Mouse (Mus musculus): ENCODE measurements around the gene Tpbpa.
"Not testable (repeated sequence)": the region's sequence is repeated elsewhere in the genome, so short reads cannot be mapped to it uniquely, and the experiment has no call there.

Tpbpa gene

DNA sequence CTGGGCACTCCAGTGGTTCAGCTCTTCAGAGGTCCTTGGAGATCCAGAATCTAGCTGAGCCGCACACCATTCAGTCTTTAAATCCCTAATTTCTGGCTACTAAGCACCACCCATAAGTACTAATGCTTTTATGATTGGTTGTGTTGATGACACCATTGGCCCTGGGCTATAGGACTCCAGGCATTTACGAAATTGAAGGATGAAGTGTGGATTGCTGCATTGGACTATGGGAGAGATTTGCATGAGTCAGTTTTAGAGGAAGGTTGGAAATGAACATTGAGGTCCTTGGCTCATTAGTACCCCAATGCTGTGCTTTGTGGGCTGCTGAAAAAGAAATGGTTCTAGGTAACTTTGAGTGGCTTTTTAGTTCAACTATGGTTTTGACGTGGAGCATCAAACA is at the start of gene Tpbpa:
Gene Tpbpa, minus strand, starts transcription at position 101 of the 400 bp plus-strand sequence.
- DNase-seq (ENCODE audit: low spot score in 2 of 2) = not testable (repeated sequence)

- not testable (repeated sequence) for DNase-seq (ENCODE audit: low spot score in 2 of 2)
Measured at GRCm38 (mm10) chr13:60986915-60987314, 45.1 kb upstream of the Tpbpa start.

- DNase-seq (ENCODE audit: low spot score in 2 of 2) = not testable (repeated sequence)
Measured at GRCm38 (mm10) chr13:60972319-60972718, 30.5 kb upstream of the Tpbpa start.

DNA sequence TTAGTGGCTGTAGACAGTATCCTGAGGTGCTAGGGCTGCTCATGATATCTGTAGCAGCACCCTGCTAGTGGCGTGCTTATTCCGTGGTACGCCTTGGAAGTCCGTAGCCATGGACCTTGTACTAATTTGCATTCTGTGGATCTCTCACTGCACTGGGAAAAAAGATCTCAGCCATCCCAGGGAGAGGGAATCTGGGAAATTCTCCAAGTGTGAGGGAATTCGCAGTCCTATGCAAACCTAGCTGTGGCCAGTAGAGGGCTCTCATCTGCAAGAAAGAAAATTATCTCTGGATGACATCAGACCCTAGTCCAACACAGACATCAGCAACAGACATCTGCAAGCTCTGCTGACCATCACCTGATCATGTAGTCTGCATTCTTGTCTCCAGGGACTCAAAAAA is 22.2 kb upstream of the Tpbpa start:
- DNase-seq (ENCODE audit: low spot score in 2 of 2) = not testable (repeated sequence)

DNA sequence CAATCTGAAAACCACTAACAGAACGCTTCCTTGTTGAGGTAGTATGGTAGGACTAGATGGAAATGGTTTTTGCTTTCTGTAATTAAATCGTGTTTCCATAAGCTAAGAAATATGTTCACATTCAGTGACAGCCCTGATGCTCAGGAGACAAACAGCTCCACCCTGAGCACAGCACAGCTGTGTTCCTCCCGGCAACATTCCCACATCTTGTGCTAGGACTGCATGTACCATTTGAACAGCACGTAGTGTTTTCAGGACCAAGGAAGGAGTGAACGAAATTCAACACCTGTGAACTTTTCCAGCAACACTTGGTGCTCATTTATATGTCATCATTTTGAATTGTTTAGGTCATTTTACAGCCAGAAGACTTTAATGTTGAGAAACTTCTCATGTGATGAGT is 19.9 kb upstream of the Tpbpa start:
- no peak for DNase-seq (ENCODE audit: low spot score in 2 of 2)

DNA sequence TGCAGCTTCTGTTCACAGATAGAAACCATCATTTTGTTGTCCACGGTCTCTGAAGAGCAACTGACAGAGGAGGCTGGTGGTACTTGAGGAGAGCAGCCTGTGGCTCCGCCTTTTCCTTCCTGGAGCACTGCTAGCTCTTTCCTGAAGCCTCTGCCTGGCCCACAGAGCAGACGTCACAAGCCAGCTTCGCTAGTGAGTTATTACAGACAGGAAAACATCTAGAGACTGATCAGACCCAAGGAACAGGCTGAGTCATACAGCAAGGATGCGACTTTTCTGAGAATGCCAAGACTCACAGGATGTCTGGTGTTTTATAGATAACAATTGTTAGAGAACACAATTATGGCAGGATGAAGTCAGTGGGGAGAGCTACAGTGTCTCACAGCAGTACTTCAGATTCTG is 5.3 kb downstream of the Tpbpa start, which contains the start of the genes Gm49391 and Ctla2a:
Gene Gm49391, minus strand, starts transcription at position 72 of the 402 bp plus-strand sequence.
Gene Ctla2a, minus strand, starts transcription at position 126 of the 402 bp plus-strand sequence.
- no peak for DNase-seq (ENCODE audit: low spot score in 2 of 2)

- DNase-seq (ENCODE audit: low spot score in 2 of 2) = not testable (repeated sequence)
Measured at GRCm38 (mm10) chr13:60935490-60935889, 6.3 kb downstream of the Tpbpa start, which contains the start of gene Gm49393. Gm49393 (minus strand) TSS chr13:60935590.

GRCm38 (mm10) chr13:60904780-60905179 is 37.0 kb downstream of the Tpbpa start, which contains the start of gene Tpbpb:
Tpbpb (minus strand) TSS chr13:60904880.
- not testable (repeated sequence) for DNase-seq (ENCODE audit: low spot score in 2 of 2)

DNA sequence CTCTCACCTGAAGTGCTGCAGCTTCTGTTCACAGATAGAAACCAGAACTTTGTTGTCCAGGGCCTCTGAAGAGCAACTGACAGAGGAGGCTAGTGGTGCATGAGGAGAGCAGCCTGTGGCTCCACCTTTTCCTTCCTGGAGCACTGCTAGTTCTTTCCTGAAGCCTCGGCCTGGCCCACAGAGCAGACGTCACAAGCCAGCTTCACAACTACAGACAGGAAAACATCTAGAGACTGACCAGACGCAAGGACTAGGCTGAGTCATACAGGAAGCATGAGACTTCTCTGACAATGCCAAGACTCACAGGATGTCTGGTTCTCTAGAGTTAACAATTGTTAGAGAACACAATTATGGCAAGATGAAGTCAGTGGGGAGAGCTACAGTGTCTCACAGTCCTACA is 44.5 kb downstream of the Tpbpa start, which contains the start of gene Ctla2b:
Gene Ctla2b, minus strand, starts transcription at position 120 of the 400 bp plus-strand sequence.
- no peak for DNase-seq (ENCODE audit: low spot score in 2 of 2)

- not testable (repeated sequence) for DNase-seq (ENCODE audit: low spot score in 2 of 2)
Measured at GRCm38 (mm10) chr13:60896794-60897193, 45.0 kb downstream of the Tpbpa start, which contains the start of gene Gm49392. Gm49392 (minus strand) TSS chr13:60896894.

GRCm38 (mm10) chr13:60895406-60896160 is 46.2 kb downstream of the Tpbpa start:
- no peak for DNase-seq (ENCODE audit: low spot score in 2 of 2)

DNA sequence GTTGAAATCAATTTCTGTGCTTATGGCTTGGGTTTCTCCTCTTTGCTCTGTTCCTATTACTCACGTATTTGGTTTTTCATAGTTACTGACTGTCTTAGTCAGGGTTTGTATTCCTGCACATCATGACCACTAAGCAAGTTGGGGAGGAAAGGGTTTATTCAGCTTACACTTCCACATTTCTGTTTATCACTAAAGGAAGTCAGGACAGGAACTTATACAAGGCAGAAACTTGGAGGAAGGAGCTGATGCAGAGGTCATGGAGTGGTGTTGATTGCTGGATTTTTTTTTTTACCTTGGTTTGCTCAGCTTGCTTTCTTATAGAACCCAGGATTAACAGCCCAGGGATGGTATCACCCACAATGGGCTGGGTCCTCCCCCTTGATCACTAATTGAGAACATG is 49.5 kb downstream of the Tpbpa start:
- no peak for DNase-seq (ENCODE audit: low spot score in 2 of 2)
